Mouse (Mus musculus): Measurements from ENCODE around the gene Rgmb. TPM values are rescaled to one million over a fixed set of nuclear protein-coding genes. Genes with fewer than 3 reads are reported as not detected.

Gene Rgmb
- total RNA-seq, 2 experiments from 2014 or later, result 18.5 to 22.7 TPM

DNA sequence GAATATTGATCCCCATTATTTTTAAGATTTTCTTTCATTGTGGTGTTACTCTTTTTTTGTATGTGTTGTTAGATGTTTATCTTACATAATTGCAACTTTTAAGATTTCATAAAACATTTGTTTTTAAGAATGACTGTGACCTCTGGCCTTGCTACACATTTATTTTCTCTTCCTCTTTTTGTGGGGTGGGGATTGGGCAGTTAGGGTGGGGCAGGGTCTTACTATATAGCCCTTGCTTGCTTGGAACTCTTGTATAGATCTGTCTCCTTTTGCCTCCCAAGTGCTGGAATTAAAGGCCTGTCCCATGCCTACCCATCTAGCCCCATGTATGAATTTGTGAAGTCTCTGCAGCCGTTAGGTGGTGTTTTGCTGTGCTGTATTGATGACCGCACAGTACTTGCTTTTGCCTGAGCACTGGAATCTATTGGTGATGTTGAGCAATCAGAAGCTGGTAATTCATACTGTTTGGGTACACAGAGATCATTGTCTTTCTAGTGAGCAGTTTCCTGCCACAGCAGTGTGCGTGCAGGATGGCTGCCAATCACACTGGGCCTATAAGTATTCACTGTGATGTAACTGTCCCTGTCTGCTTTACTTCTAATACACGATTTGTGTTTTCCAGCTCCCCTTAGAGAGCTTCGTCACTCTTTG lies 56.1 kb downstream of the Rgmb start:
- DNase-seq, result no peak

DNA sequence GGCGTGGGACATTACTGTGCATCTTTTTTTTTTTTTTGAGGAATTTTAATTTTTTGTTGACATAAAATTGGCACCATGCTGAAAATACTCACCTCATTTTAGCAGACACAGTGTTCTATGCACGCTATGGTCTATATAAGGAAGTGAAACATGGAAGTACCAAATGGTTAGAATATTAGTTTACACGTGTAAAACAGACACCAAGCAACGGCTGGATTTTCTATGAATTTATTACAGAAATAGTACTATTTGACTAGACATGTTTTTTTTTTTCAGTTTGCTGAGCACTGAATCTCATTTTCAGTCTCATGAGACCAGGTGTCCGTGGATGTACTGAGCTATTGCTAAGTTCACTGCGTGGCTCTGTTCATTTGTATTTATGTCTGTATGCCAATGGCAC lies 56.9 kb downstream of the Rgmb start:
- DNase-seq, result no peak

DNA sequence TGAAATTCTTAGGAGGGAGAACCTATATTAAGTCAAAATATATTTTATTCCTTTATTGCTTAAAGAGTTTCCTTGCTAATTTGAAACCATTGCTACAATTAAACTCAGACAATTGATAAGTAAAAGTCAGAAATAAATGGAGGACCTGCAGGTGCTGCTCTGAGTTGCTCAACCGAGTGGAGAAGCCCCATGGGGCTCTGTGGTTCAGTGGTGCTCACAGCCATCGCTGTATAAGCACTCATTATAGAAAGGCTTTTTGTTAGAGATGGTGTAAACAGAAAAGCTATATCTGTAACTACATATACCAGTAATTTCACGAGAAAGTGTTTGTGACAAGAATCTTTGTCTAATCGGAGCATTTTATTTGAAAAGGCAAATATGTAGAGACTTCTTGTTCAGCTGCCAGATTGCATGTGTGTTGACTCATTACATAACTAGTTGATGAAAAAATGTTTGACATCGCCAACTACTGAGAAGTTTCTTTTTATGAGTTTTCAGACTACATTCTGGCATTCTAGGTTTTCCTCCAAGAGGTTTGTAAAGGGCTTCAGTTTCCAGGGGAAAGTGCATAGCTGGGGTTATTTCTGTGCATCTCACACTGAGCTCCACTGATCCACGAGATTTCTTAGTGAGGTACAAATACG lies 61.6 kb downstream of the Rgmb start:
- no peak for DNase-seq

DNA sequence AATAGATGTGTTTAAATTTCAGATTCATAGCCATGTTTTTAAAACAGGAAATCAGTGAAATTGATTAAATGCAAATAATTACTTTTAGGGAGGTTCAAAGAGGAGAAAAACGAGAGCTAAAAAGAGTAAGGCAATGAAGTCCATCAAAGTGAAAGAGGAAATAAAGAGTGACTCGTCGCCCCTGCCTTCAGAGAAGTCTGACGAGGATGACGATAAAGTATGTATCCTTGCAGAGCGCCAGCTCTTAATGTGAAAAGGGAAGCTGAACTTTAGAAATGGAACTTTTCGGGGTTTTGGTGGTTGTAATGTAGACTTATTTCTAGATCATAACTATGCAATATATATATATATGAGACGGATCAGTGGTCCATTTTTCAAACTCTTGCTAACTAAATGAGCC lies 69.6 kb downstream of the Rgmb start:
- DNase-seq, result no peak

Other genes with a start within 250 kb of the Rgmb start
- gene Chd1, start 126.1 kb downstream of the Rgmb start, total RNA-seq (2021), result 10 to 100 TPM; 28.0 TPM

All from heart, postnatal 4 days (tissue).